Mouse (Mus musculus) monocyte, adult 2 months (primary cell): ENCODE measurements around the gene Gcdh.
"Not testable (repeated sequence)": the region's sequence is repeated elsewhere in the genome, so short reads cannot be mapped to it uniquely, and the experiment has no call there.

ENCODE experiments used
- DNase-seq, 2 experiments: peaks; one replicate each; pipeline ENCODE4 v3.0.0; 2022; ENCODE audit warnings: low spot score in 2 of 2, low read depth in 1 of 2

The Gcdh gene

DNA sequence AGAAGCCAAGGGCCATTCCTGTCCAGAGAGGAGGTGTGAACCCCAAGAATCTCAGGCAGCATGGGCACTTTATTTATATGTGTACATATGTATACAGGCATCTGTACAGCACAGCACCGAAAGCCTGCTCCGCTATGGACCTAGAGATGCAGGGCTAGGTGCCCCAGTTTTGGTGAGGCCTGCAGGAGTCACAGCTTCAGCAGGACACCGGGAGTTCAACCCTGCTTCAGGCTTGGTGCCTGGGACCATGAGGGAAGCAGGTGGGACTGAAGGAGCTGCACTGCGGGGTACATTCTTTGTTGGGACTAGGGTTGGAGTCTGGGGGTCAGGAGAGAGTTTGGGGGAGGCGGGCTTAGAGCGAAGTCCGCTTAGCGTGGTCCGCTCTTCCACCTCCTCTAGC lies 18.1 kb upstream of the Gcdh start:
- DNase-seq: no peak

DNA sequence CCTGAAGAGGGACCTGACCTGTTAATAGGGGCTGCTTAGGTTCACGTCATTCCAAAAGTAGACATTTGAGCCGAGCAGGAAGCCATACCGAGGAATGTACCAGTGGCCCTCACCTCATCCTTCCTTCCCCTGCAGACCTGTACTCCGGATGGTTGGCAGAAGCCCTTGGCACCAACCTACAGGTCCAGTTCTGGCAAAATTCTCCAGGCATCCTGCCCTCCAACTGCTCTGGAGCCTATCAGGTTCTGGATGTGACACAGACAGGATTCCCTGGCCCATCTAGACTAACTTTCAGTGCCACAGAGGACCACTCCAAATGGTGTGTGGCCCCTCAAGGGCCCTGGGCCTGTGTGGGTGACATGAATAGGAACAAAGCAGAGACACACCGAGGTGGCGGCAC lies 16.8 kb upstream of the Gcdh start:
- no peak for DNase-seq

DNA sequence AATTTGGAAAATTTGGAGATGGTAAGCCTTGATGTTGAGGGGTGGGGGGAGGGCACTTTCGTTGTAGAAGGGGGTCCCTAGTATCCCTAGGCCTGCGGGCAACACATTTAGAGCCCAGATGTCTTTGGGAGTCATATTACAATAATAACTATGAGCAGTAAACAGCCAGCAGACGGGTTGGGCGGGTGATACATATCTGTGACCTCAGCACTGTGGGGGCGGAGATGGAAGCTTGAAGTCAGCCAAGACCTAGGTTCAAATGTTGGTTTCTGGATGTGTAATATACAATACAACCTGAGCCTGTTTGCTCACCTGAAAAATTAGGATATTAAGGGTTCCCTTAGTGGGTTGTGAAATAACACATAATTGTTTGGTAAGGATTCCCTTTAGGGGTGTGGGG lies 16.2 kb upstream of the Gcdh start:
- no peak for DNase-seq

- DNase-seq: no peak
These were observed 15.5 kb upstream of the Gcdh start for GRCm38 (mm10) chr8:84909162-84909767.

GRCm38 (mm10) chr8:84908421-84909161 lies 14.9 kb upstream of the Gcdh start, which contains the start of gene Dnase2a:
TSS of gene Dnase2a (plus strand) at chr8:84908560.
- peak; percentile 96 to 98 for DNase-seq

DNA sequence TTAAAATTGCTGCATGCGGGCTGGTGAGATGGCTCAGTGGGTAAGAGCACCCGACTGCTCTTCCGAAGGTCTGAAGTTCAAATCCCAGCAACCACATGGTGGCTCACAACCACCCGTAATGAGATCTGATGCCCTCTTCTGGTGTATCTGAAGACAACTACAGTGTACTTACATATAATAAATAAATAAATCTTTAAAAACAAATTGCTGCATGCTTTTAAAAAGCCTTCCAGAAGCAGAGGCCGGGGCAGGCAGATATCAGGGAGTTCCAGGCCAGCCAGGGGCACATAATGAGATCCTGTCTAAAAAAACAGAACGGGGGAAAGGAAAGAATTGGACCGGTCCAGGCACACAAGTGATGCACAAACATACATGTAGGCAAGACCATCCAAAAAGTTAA lies 14.3 kb upstream of the Gcdh start:
- DNase-seq: not testable (repeated sequence)

DNA sequence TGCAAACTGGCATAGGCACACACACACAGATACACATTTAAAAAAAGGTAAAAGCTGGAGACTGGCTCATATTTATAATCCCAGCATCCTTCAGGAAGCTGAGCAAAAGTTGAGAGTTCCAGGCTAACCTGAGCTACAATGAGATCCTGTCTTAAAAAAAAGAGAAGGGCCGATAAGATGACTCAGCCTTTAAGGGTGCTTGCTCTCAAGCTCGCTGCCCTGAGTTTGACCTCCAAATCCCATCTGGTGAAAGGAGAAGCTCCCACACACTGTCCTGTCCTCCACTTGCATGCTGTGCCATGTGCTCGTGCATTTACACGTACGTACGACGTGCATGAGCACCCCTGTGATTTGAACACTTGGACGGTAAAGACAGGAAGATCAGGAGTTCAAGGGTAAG lies 13.8 kb upstream of the Gcdh start:
- no peak for DNase-seq

DNA sequence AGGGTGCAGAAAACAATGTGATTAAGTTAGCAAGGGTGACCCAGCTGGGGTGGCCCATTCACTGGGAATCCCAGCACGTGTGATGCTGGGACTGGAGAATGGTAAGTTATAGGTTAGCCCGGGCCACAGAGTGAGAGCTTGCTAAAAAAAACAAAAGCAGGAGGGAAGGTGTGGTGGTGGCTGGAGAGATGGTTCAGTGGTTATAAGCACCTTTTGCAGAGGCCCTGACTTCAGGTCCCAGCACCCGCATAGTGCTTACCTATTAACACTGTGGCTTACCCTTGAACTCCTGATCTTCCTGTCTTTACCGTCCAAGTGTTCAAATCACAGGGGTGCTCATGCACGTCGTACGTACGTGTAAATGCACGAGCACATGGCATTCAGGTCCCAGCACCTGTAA lies 13.3 kb upstream of the Gcdh start:
- DNase-seq: no peak

- no peak for DNase-seq
These were observed 10.6 kb upstream of the Gcdh start for GRCm38 (mm10) chr8:84904351-84904750.

DNA sequence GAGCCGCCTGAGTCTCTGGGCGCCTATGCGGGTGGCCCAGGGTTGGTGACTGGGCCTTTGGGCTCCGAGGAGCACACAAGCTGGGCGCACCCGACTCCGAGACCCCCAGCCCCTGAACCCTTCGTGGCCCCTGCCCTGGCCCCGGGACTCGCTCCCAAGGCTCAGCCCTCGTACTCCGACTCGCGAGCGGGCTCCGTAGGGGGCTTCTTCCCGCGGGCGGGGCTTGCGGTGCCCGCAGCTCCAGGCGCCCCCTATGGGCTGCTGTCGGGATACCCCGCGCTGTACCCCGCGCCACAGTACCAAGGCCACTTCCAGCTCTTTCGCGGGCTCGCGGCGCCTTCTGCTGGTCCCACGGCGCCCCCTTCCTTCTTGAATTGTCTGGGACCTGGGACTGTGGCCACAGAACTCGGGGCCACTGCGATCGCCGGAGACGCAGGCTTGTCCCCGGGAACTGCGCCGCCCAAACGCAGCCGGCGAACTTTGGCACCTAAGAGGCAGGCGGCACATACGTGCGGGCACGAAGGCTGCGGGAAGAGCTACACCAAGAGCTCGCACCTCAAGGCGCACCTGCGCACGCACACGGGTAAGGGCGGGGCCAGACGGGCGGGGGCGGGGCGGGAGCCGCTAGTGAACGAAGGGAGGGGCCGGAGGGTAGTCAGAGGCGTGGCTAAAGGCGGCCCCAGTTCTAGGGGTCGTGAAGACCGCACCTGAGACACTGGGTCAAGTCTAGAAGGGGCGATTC lies 9.4 kb upstream of the Gcdh start:
- peak; percentile 77 to 86 for DNase-seq

- no peak for DNase-seq
These were observed 8.7 kb upstream of the Gcdh start for GRCm38 (mm10) chr8:84902367-84902919.

GRCm38 (mm10) chr8:84901752-84902151 lies 8.0 kb upstream of the Gcdh start, which contains the start of gene Klf1:
TSS of gene Klf1 (plus strand) at chr8:84901928.
- no peak for DNase-seq

DNA sequence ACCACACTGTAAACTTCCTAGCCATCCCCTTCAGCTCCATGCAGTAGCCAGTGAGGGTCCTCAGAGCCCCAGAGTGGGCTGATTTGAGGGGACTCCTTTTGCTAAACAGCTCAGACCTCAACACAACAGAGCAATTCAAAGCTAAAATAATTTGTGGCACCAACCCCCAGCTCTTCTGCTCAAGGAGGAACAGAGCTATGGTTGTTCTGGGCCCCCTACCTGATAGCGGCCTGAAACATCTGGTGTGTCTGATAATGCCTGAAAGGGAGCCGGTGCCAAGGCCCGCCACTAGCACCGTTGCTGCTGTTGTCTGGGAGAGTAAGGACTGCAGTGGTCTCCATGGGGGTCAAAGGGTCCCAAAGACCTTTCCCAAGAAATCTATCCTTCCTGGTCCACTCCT lies 7.3 kb upstream of the Gcdh start:
- DNase-seq: no peak

GRCm38 (mm10) chr8:84895963-84896362 lies 2.2 kb upstream of the Gcdh start:
- no peak for DNase-seq

- no peak for DNase-seq
These were observed 570 bp downstream of the Gcdh start for GRCm38 (mm10) chr8:84892993-84893708.

DNA sequence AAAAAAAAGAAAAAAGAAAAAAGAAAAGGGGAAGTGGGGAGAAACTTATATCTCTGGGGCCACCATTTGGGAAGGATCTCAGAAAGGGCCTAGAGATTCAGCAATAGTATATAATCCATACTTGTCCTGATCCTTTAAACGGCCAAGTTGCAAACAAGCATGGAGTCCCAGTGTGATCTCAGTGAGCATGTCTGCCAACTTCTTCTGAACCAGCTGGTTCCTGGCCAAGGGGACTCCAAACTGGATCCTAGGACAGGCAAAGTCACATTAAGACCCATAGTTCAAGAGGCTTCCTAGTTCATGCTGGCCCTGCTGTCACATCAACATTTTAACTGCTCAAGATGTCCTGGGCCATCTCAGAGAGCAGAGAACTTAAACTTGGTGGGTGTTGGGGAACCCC lies 4.6 kb downstream of the Gcdh start:
- DNase-seq: no peak

DNA sequence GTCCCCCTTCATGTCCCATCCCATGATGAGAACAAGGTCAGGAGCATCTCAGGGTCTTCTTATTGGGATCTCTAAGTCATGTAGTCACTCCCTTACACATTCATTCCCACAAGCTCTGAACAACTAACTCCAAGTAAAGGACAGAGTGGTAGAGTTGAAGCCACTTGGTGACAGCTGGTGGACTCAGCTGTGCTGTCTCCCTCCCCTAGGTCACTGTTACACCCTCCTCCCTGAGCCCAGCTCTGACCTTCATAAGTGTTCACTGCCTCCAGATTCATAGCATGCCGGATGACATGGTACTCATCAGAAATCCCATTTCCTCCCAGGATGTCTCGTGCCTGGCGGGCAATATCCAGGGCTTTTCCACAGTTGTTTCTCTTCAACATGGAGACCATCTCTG lies 5.4 kb downstream of the Gcdh start:
- no peak for DNase-seq

- no peak for DNase-seq
These were observed 9.0 kb downstream of the Gcdh start for GRCm38 (mm10) chr8:84884728-84885127.

DNA sequence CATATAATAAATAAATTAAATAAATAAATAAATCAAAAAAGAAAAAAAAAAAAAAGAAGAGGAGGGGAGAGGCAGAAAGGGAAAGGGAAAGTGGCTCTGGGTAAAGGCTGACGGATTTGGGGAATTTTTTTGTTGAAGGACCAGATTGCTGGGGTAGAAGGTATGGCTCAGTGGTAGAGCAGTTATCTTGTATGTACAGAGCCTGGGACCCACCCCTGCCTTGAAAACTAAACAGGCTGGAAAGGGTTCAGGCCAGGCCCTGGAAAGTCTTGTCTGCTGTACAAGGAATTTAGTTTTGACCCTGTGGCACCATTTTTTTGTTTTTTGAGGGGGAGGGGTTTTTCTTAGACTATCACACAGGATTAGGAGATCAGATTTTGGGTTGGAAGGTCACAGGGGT lies 14.8 kb downstream of the Gcdh start:
- no peak for DNase-seq

DNA sequence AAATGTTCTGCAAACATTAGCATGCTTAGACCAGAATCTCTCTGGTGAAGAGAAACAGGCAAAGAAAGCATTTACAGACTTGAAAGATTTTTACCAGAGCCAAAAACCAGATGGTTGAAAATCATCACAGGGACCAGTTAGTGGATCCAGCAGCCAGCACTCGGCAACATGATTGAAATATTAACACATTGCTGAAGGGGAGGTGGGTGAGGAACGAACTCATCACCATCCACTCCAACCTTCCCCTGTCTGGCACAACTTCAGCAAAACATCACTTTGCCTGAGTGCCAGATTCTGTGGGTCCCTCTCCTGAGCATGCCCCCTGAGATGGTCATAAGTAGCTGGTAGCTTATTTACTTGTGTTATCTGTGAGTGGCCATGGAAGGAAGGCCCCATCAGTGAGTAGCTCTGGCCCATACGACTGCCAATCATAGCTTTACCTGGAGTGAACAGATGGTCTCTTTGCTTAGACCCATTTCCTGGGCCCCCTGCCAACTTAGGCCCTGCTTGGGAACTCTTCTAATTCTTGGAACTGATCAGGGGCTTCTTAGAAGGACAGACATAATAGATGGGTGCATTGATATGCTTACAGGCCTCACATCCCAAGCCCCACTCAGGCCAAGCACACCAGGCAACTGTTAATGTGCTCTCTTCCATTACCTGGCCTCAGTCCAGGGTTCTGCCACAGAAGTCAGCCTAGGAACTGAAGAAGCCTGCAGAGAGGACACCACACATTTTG lies 16.3 kb downstream of the Gcdh start:
- DNase-seq: no peak

- DNase-seq: no peak
These were observed 19.4 kb downstream of the Gcdh start for GRCm38 (mm10) chr8:84874339-84874738.
